Mouse (Mus musculus) G1E-ER4 (cell line): Measurements from ENCODE around the gene Adcy5. TPM values are rescaled to one million over a fixed set of nuclear protein-coding genes. Genes with fewer than 3 reads are reported as not detected.

Source experiments
- GATA1 ChIP-seq: IDR thresholded peaks from one replicate; pipeline ENCODE4 v1.8.0; 2012; ENCODE audit warnings: low read length, inconsistent platforms
- polyA plus RNA-seq: library from polyadenylated mRNA; stranded (reverse); fragments of >175 nt; gene quantifications from 2 replicates; pipeline ENCODE4 v1.2.3, GENCODE M21; 2012

Gene Adcy5
- polyA plus RNA-seq, 1 experiment, result not detected

DNA sequence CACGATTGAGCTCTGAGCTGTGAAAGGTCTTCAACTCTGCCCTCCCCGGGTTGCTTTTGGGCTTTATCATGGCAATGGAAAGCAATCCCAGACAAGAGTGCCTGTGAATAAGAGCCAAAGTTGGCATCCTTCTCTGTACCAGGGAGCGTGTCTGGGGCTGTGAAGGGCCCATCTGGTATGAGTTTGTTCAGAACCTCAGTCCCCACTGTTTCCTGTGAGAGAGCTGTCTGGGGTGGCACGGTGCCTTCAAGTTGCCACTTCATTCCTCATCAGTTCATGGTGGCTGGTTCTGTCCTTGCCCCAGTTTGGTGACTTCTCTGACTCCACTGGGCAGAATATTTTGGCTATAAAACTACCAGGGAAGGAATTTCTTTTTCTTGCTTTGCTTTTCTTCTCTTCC, 33.4 kb downstream of the Adcy5 start:
- no peak for TF ChIP-seq GATA1

GRCm38 (mm10) chr16:35189420-35190141, 34.9 kb downstream of the Adcy5 start:
- TF ChIP-seq GATA1, result no peak

DNA sequence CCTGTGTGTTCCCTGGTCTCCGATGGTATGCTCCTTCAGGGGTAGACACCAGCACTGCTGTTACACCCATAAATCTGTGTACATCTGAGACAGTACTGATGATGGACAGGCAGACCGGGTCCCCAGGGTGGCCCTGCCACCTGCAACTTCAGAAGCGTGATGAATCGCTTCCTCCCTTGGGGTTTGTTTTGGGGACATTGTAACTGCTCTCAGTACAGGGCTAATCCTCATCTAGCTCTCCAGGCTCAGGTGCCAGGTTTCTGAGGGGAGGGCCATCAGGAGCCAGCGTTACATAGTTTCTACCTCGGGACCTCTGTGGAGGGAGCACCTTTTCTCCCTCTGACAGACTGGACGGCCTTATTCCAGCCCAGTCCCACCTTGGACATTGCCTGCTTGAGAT, 36.1 kb downstream of the Adcy5 start:
- TF ChIP-seq GATA1, result no peak

DNA sequence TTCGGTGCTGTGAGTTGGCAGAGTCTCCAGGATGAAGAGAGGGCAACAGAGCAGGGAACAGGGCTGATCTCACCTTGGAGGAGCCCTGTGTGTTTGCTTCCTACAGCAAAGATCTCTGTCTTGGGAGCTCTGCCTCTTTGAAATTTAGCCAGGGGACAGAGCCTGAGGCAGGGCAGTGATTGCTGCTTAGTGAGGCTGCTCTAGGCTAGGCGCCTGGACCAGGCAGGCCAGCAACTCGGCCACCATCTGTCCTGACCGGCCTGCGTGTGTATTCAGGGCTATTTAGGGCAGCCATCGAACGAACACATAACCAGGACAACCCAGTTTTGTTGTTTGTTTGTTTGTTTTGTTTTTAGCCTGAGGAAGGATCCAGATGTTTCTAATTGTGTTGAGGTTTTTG, 36.6 kb downstream of the Adcy5 start:
- no peak for TF ChIP-seq GATA1

- TF ChIP-seq GATA1, result no peak
These were observed 37.8 kb downstream of the Adcy5 start for GRCm38 (mm10) chr16:35192471-35192870.

- no peak for TF ChIP-seq GATA1
These were observed 38.7 kb downstream of the Adcy5 start for GRCm38 (mm10) chr16:35193357-35193756.

GRCm38 (mm10) chr16:35199721-35200431, 45.2 kb downstream of the Adcy5 start:
- TF ChIP-seq GATA1, result no peak

DNA sequence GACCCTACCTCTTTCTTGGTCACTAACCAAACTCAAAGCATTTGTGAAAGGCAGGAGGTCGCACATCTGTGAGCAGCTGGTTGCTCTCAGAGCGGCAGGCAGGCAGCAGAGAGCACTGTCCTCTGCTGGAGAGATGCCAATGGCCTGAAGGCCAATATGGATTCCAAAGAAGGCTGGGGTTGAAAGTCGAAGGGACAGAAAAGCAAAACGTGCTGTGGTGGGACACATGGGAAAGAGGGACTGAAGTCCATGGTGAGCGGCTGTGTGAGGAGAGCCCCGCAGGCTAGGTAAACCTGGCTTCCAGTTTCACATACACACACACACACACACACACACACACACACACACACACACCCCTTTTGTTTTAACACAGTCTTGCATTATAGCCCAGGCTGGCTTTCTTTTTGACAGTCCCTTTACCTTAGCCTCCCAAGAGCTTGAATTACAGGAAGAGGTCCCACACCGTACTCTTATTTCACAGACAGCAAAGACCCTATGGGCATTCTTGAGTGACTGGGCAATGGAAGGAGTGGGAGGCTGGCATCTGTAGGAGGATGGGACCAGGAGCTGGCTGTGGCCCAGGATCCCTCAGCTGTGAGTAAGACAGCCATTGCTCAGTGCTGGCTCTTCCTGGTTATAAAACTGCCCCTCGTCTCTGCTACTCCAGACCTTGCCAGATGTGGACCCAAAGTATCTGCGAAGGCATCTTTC, 45.9 kb downstream of the Adcy5 start:
- no peak for TF ChIP-seq GATA1

GRCm38 (mm10) chr16:35201281-35201680, 46.6 kb downstream of the Adcy5 start:
- no peak for TF ChIP-seq GATA1

- no peak for TF ChIP-seq GATA1
These were observed 48.8 kb downstream of the Adcy5 start for GRCm38 (mm10) chr16:35203511-35203910.

GRCm38 (mm10) chr16:35205681-35206080, 51.0 kb downstream of the Adcy5 start:
- no peak for TF ChIP-seq GATA1

GRCm38 (mm10) chr16:35206426-35206825, 51.7 kb downstream of the Adcy5 start:
- TF ChIP-seq GATA1, result no peak

DNA sequence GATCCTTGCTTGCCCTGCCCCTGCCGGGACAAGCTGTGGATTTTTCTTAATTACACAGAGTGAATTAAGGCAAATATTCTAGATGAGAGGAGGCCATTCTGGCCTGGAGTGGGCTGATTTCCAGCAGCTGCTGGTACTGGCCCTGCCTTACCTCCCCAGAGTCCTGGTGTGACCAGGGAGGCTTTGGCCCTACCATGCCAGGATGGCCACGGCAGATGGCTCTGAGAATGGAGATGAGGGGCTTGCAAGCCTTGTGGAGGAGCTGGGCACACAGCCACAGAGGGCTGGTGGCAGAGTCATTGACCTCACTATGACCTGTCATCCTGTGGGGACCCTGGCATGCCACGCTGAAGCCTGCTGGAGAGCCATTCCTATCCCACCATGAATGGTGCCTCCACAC, 54.1 kb downstream of the Adcy5 start:
- no peak for TF ChIP-seq GATA1

- no peak for TF ChIP-seq GATA1
These were observed 55.1 kb downstream of the Adcy5 start for GRCm38 (mm10) chr16:35209753-35210152.

- TF ChIP-seq GATA1, result no peak
These were observed 60.4 kb downstream of the Adcy5 start for GRCm38 (mm10) chr16:35215047-35215446.

DNA sequence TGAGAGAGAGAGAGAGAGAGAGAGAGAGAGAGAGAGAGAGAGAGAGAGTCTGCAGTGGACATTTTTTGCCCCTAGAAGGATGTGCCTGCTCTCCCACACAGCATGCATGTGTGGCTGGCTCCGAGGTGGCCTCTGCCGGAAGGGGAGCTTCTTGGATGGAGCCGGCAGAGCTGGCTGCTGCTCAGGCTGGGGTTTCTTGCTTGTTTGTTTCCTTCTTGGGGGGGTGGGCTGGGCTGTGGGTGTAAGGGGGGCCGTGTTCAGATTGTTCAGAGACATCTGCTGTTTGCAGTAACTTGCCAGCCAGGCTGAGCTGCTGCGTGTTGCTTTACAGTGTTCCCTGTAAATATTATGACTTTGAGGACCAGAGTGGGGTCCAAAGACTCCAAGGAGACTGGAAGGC, 60.8 kb downstream of the Adcy5 start:
- no peak for TF ChIP-seq GATA1
